Mouse (Mus musculus) embryonic fibroblast, embryonic 13.5 days (primary cell): ENCODE measurements at regions not wholly inside any gene's neighbourhood (a gene's known extent, or its start where the extent isn't known, plus 50 kb on each side); places are given as distances from the start of the nearest gene placed in this dataset.

Source experiments
- CTCF ChIP-seq: IDR thresholded peaks from 2 replicates; pipeline ENCODE4 v1.5.1; 2011; ENCODE audit warnings: mild to moderate bottlenecking, control low read depth, low read length, moderate library complexity, borderline replicate concordance; ENCODE audit not compliant: insufficient read depth
- POLR2A ChIP-seq: IDR thresholded peaks from 2 replicates; pipeline ENCODE4 v1.6.1; 2011; ENCODE audit warnings: low read depth, mild to moderate bottlenecking, control low read depth, low read length, moderate library complexity

GRCm38 (mm10) chr10:24476288-24476687 is 119.0 kb upstream of the Ccn2 start:
- TF ChIP-seq CTCF: no peak
- TF ChIP-seq POLR2A: no peak
